Mouse (Mus musculus) small intestine, adult 2 months (tissue): ENCODE measurements at regions not wholly inside any gene's neighbourhood (a gene's known extent, or its start where the extent isn't known, plus 50 kb on each side); places are given as distances from the start of the nearest gene placed in this dataset.

Experiments used
- CTCF ChIP-seq: fragments of 200-500 bp; IDR thresholded peaks from 2 replicates; pipeline ENCODE4 v1.5.1; 2012; ENCODE audit warnings: low read depth, mild to moderate bottlenecking, control low read depth, inconsistent platforms, low read length, moderate library complexity, mixed read lengths; ENCODE audit not compliant: insufficient replicate concordance, insufficient read length; ENCODE audit errors: extremely low read depth
- POLR2A ChIP-seq: fragments of 200-500 bp; IDR thresholded peaks from 2 replicates; pipeline ENCODE4 v1.6.1; 2012; ENCODE audit warnings: low read depth, mild to moderate bottlenecking, control low read depth, inconsistent platforms, low read length, moderate library complexity

GRCm38 (mm10) chr1:92712366-92712765 lies 63.7 kb upstream of the Otos start:
- TF ChIP-seq CTCF (no peak), POLR2A (no peak)
